Mouse (Mus musculus): ENCODE results near the gene Hirip3. TPM values are rescaled to one million over a fixed set of nuclear protein-coding genes. Genes with fewer than 3 reads are reported as not detected.

The Hirip3 gene
- polyA plus RNA-seq, 1 experiment from 2014 or later: 22.2 TPM

- no peak overlapping the region for H3K4me3 ChIP-seq (ENCODE audit: low read length)
- H3K4me1 ChIP-seq (ENCODE audit: control insufficient read depth, insufficient read depth, low read length): no peaks in the 10 kb centered on the region
- no peak overlapping the region for H3K4me2 ChIP-seq (ENCODE audit: low read depth, low read length)
- H3K36me3 ChIP-seq (ENCODE audit: control insufficient read depth, insufficient read depth): no peaks in the 10 kb centered on the region
- H3K9me3 ChIP-seq (replicated peaks; ENCODE audit: control insufficient read depth, low read length): no peaks in the 10 kb centered on the region
- H3K9ac ChIP-seq (ENCODE audit: low read length): no peak overlapping the region
- no peaks in the 10 kb centered on the region for H3K27me3 ChIP-seq (ENCODE audit: control insufficient read depth, insufficient read depth, low read length)
- 74% methylated on average over 3 of the region's 3 CpGs for WGBS
- ATAC-seq (replicated peaks; ENCODE audit: extremely low read depth, insufficient read depth, low FRiP score): no peak
- H3K27ac ChIP-seq (ENCODE audit: low read length): no peak overlapping the region
These were observed 53.1 kb downstream of the Hirip3 start for GRCm38 (mm10) chr7:126914844-126915243.

Other genes with a start within 250 kb of the Hirip3 start
- gene Nupr1, start 231.1 kb upstream of the Hirip3 start, polyA plus RNA-seq (2015; fragmentation: Nextera tagmentation; extraction: Ambion mirVana): 12.8 and 12.9 TPM in 2 replicates
- gene Sgf29, start 212.7 kb upstream of the Hirip3 start, polyA plus RNA-seq (2015; fragmentation: Nextera tagmentation; extraction: Ambion mirVana): 36.1 and 39.1 TPM in 2 replicates
- 17.4 and 18.5 TPM in 2 replicates for gene Sult1a1, start 185.5 kb upstream of the Hirip3 start, polyA plus RNA-seq (2015; fragmentation: Nextera tagmentation; extraction: Ambion mirVana)
- gene Bola2, start 166.6 kb upstream of the Hirip3 start, polyA plus RNA-seq (2015; fragmentation: Nextera tagmentation; extraction: Ambion mirVana): 75.4 and 85.6 TPM in 2 replicates
- gene Slx1b, start 166.2 kb upstream of the Hirip3 start, polyA plus RNA-seq (2015; fragmentation: Nextera tagmentation; extraction: Ambion mirVana): 6.6 and 6.7 TPM in 2 replicates
- gene Coro1a, start 154.2 kb upstream of the Hirip3 start, polyA plus RNA-seq (2015; fragmentation: Nextera tagmentation; extraction: Ambion mirVana): 57.7 and 131 TPM in 2 replicates
- 58.6 and 62.5 TPM in 2 replicates for gene Mapk3, start 102.4 kb upstream of the Hirip3 start, polyA plus RNA-seq (2015; fragmentation: Nextera tagmentation; extraction: Ambion mirVana)
- gene Gdpd3, start 95.6 kb upstream of the Hirip3 start, polyA plus RNA-seq (2015; fragmentation: Nextera tagmentation; extraction: Ambion mirVana): 0.75 and 1.00 TPM in 2 replicates
- gene Ypel3, start 85.0 kb upstream of the Hirip3 start, polyA plus RNA-seq (2015; fragmentation: Nextera tagmentation; extraction: Ambion mirVana): 80.8 and 84.6 TPM in 2 replicates
- gene Tbx6, start 80.5 kb upstream of the Hirip3 start, polyA plus RNA-seq (2015; fragmentation: Nextera tagmentation; extraction: Ambion mirVana): 0.09 and 0.58 TPM in 2 replicates
- 133 and 159 TPM in 2 replicates for gene Ppp4c, start 69.5 kb upstream of the Hirip3 start, polyA plus RNA-seq (2015; fragmentation: Nextera tagmentation; extraction: Ambion mirVana)
- 0.86 and 1.4 TPM in 2 replicates for gene Fam57b, start 64.3 kb upstream of the Hirip3 start, polyA plus RNA-seq (2015; fragmentation: Nextera tagmentation; extraction: Ambion mirVana)
- gene 4930451I11Rik, start 30.3 kb upstream of the Hirip3 start, polyA plus RNA-seq (2015; fragmentation: Nextera tagmentation; extraction: Ambion mirVana): not detected in 2 replicates
- gene Doc2a, start 14.6 kb upstream of the Hirip3 start, polyA plus RNA-seq (2015; fragmentation: Nextera tagmentation; extraction: Ambion mirVana): not detected in 2 replicates
- 50.5 and 52.0 TPM in 2 replicates for gene Ino80e, start 405 bp downstream of the Hirip3 start, polyA plus RNA-seq (2015; fragmentation: Nextera tagmentation; extraction: Ambion mirVana)
- 31.1 and 35.4 TPM in 2 replicates for gene Taok2, start 22.7 kb downstream of the Hirip3 start, polyA plus RNA-seq (2015; fragmentation: Nextera tagmentation; extraction: Ambion mirVana)
- 19.6 and 22.5 TPM in 2 replicates for gene Tmem219, start 60.9 kb downstream of the Hirip3 start, polyA plus RNA-seq (2015; fragmentation: Nextera tagmentation; extraction: Ambion mirVana)
- 13.3 TPM in 2 replicates for gene Kctd13, start 66.9 kb downstream of the Hirip3 start, polyA plus RNA-seq (2015; fragmentation: Nextera tagmentation; extraction: Ambion mirVana)
- gene Asphd1, start 87.6 kb downstream of the Hirip3 start, polyA plus RNA-seq (2015; fragmentation: Nextera tagmentation; extraction: Ambion mirVana): not detected in 2 replicates
- gene Sez6l2, start 88.6 kb downstream of the Hirip3 start, polyA plus RNA-seq (2015; fragmentation: Nextera tagmentation; extraction: Ambion mirVana): 0.53 and 1.0 TPM in 2 replicates
- 85.1 and 89.4 TPM in 2 replicates for gene Cdipt, start 113.9 kb downstream of the Hirip3 start, polyA plus RNA-seq (2015; fragmentation: Nextera tagmentation; extraction: Ambion mirVana)
- 1.2 and 1.6 TPM in 2 replicates for gene Cdiptos, start 114.1 kb downstream of the Hirip3 start, polyA plus RNA-seq (2015; fragmentation: Nextera tagmentation; extraction: Ambion mirVana)
- gene Mvp, start 152.6 kb downstream of the Hirip3 start, polyA plus RNA-seq (2015; fragmentation: Nextera tagmentation; extraction: Ambion mirVana): 15.9 and 20.6 TPM in 2 replicates
- gene Pagr1b, start 154.5 kb downstream of the Hirip3 start, polyA plus RNA-seq (2015; fragmentation: Nextera tagmentation; extraction: Ambion mirVana): 0.75 TPM in 1 of 2 replicates, not detected in the other
- gene Pagr1a, start 155.4 kb downstream of the Hirip3 start, polyA plus RNA-seq (2015; fragmentation: Nextera tagmentation; extraction: Ambion mirVana): 61.0 and 78.5 TPM in 2 replicates
- gene Gm42742, start 159.1 kb downstream of the Hirip3 start, polyA plus RNA-seq (2015; fragmentation: Nextera tagmentation; extraction: Ambion mirVana): 15.4 and 38.5 TPM in 2 replicates
- gene Prrt2, start 159.2 kb downstream of the Hirip3 start, polyA plus RNA-seq (2015; fragmentation: Nextera tagmentation; extraction: Ambion mirVana): 1.6 and 2.4 TPM in 2 replicates
- gene Maz, start 165.1 kb downstream of the Hirip3 start, polyA plus RNA-seq (2015; fragmentation: Nextera tagmentation; extraction: Ambion mirVana): 31.5 and 34.1 TPM in 2 replicates
- gene Kif22, start 180.5 kb downstream of the Hirip3 start, polyA plus RNA-seq (2015; fragmentation: Nextera tagmentation; extraction: Ambion mirVana): 80.4 and 81.6 TPM in 2 replicates
- 18.3 TPM in 1 of 2 replicates, not detected in the other for gene Zg16, start 225.4 kb downstream of the Hirip3 start, polyA plus RNA-seq (2015; fragmentation: Nextera tagmentation; extraction: Ambion mirVana)
- 4.9 and 8.4 TPM in 2 replicates for gene AI467606, start 229.4 kb downstream of the Hirip3 start, polyA plus RNA-seq (2015; fragmentation: Nextera tagmentation; extraction: Ambion mirVana)